Mouse (Mus musculus) E14TG2a.4 (cell line): ENCODE data around the gene Spo11.

Experiments
- CTCF ChIP-seq: conservative IDR thresholded peaks from 2 replicates; pipeline ENCODE4 v1.5.1; 2014; ENCODE audit warnings: low read length
- POU5F1 ChIP-seq: IDR thresholded peaks from 2 replicates; pipeline ENCODE4 v1.6.1; 2014; ENCODE audit warnings: low read length, borderline replicate concordance

GRCm38 (mm10) chr2:173003737-173004136 lies 26.2 kb downstream of the Spo11 start:
- TF ChIP-seq CTCF (no peak), POU5F1 (no peak)
